Mouse (Mus musculus): ENCODE results near the gene Snrpd3. TPM values are rescaled to one million over a fixed set of nuclear protein-coding genes. Genes with fewer than 3 reads are reported as not detected.
"Not testable (repeated sequence)": the region's sequence is repeated elsewhere in the genome, so short reads cannot be mapped to it uniquely, and the experiment has no call there.

Snrpd3 gene
- polyA plus RNA-seq, 1 experiment from 2014 or later, result 70.2 TPM

DNA sequence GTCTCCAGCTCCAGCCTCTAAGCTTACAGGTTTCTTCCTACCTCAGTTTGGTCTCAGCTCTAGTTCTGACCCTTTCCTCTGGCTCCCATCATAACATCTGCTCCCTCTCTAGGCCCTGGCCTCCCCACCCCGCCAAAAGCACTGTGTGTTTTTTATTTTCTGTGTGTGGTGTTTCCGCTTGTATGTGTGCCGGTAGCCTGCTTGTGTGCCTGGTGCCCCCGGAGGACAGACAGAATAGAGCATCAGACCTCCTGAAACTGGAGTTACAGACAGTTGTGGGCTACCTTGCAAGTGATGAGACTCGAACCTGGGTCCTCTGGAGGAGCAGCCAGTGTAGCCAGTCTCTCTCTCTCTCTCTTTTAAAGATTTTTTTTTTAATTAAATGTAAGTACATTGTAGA lies 49.0 kb downstream of the Snrpd3 start:
- Histone ChIP-seq H3K36me3 (ENCODE audit: control insufficient read depth, insufficient read depth, low read length) (no peaks in the 10 kb centered on the region), H3K27me3 (ENCODE audit: control insufficient read depth, insufficient read depth, low read length) (no peaks in the 10 kb centered on the region), H3K4me3 (ENCODE audit: low read depth, low read length) (no peak overlapping the region), H3K4me2 (replicated peaks; ENCODE audit: low read depth) (no peak overlapping the region), H3K9me3 (ENCODE audit: control insufficient read depth, low read length) (no peaks in the 10 kb centered on the region), H3K27ac (replicated peaks) (no peak overlapping the region), H3K9ac (ENCODE audit: low read length) (no peak overlapping the region), H3K4me1 (replicated peaks; ENCODE audit: control insufficient read depth, insufficient read depth) (no peaks in the 10 kb centered on the region)
- 81% methylated on average over 5 of the region's 5 CpGs for WGBS
- DNase-seq (ENCODE audit: low spot score), result no peak
- TF ChIP-seq CTCF (IDR thresholded peaks at IDR 0.05; ENCODE audit: low read depth) (no peak), EP300 (optimal IDR thresholded peaks at IDR 0.05) (no peak)
- no peak for ATAC-seq (ENCODE audit: low FRiP score, low TSS enrichment)

DNA sequence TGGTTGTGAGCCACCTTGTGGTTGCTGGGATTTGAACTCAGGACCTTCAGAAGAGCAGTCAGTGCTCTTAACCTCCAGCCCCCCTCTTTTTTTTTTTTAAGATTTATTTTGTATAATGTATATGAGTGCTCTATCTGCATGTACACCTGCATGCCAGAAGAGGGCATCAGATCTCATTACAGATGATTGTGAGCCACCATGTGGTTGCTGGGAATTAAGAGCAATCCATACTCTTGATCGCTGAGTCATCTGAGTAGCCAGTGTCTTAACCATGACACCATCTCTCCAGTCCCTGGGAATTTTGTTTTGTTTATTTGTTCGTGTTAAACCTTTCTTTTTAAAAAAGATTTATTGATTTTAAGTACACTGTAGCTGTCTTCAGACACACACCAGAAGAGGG lies 49.4 kb downstream of the Snrpd3 start:
- ATAC-seq (ENCODE audit: low FRiP score, low TSS enrichment); H3K4me3 ChIP-seq (ENCODE audit: low read depth, low read length); H3K36me3 ChIP-seq (ENCODE audit: control insufficient read depth, insufficient read depth, low read length); H3K4me1 ChIP-seq (replicated peaks; ENCODE audit: control insufficient read depth, insufficient read depth); H3K27me3 ChIP-seq (ENCODE audit: control insufficient read depth, insufficient read depth, low read length); H3K4me2 ChIP-seq (replicated peaks; ENCODE audit: low read depth); H3K27ac ChIP-seq (replicated peaks); DNase-seq (ENCODE audit: low spot score); H3K9me3 ChIP-seq (ENCODE audit: control insufficient read depth, low read length); H3K9ac ChIP-seq (ENCODE audit: low read length): not testable (repeated sequence)
- whole genome bisulfite sequencing, result 76% methylated on average over 2 of the region's 2 CpGs
- TF ChIP-seq CTCF (IDR thresholded peaks at IDR 0.05; ENCODE audit: low read depth), result peak; percentile 36

DNA sequence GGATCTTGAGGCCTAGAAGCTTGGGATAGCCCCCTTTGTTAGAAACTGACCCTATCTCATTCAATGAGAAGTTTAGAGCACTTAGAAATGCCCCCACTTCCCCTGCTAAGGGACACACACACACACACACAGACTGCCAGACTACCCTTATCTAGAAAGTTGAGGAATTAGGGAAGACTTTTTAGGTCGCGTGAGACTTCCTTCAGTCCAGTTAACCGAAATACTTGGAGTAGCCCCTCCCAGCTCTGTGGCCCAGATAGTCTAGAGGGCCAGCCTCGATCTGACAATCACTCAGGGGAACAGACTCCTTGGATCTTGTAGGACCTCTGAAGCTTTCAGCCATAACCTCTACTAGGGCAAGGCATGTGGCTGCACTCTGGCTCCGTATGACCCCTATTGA lies 50.7 kb downstream of the Snrpd3 start:
- Histone ChIP-seq H3K4me1 (replicated peaks; ENCODE audit: control insufficient read depth, insufficient read depth) (no peaks in the 10 kb centered on the region), H3K27ac (replicated peaks) (no peak overlapping the region), H3K36me3 (ENCODE audit: control insufficient read depth, insufficient read depth, low read length) (no peaks in the 10 kb centered on the region), H3K9ac (ENCODE audit: low read length) (no peak overlapping the region), H3K4me2 (replicated peaks; ENCODE audit: low read depth) (no peak overlapping the region), H3K4me3 (ENCODE audit: low read depth, low read length) (no peak overlapping the region), H3K9me3 (ENCODE audit: control insufficient read depth, low read length) (no peaks in the 10 kb centered on the region), H3K27me3 (ENCODE audit: control insufficient read depth, insufficient read depth, low read length) (no peaks in the 10 kb centered on the region)
- ATAC-seq (ENCODE audit: low FRiP score, low TSS enrichment) (no peak), DNase-seq (ENCODE audit: low spot score) (no peak)
- 35% methylated on average over 5 of the region's 5 CpGs for WGBS
- no peak for TF ChIP-seq CTCF (IDR thresholded peaks at IDR 0.05; ENCODE audit: low read depth)
- no peak for TF ChIP-seq EP300 (optimal IDR thresholded peaks at IDR 0.05)

DNA sequence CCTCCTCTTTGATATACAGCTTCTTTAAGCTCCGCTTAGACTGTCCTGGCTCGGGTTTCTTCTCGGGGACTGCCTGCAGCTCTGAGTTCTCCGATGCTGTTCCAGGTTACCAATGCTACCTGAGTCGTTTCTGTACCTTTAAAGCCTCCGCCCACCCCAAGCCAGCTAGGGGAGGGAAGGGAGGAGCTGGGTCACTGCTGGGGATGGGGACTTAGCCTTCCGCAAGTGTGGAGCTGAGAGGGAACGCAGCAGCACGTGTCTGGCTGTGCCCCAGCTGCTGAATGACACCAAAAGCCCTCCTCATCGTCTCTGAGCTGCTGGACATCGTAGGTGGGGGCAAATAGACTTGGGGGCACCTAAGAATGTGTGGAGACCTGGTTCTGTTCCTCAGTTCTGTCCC lies 51.1 kb downstream of the Snrpd3 start:
- no peak overlapping the region for H3K9ac ChIP-seq (ENCODE audit: low read length)
- 11% methylated on average over 11 of the region's 11 CpGs for WGBS

DNA sequence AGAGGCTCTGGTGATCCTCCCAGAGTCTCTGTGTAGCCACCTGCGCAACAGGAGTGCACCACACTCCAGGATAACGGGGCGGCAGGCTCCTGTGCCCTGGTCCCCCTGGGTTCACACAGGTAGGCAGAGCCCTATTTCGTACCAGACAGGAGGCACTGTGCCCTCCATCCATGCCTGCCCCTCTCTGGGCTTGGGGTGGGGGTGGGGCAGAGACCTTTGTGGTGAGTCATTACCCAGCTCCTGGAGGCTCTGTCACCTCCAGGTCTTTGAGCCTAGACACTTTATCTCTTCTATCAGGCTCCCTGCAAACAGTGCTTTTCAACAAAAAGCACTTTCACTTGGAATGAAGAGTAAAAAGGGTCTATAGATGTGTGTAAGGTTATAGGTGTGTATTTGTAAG lies 51.5 kb downstream of the Snrpd3 start:
- Histone ChIP-seq H3K27ac (replicated peaks) (no peak overlapping the region), H3K9me3 (ENCODE audit: control insufficient read depth, low read length) (no peaks in the 10 kb centered on the region), H3K4me1 (replicated peaks; ENCODE audit: control insufficient read depth, insufficient read depth) (no peaks in the 10 kb centered on the region), H3K9ac (ENCODE audit: low read length) (no peak overlapping the region), H3K27me3 (ENCODE audit: control insufficient read depth, insufficient read depth, low read length) (no peaks in the 10 kb centered on the region), H3K4me3 (ENCODE audit: low read depth, low read length) (no peak overlapping the region), H3K36me3 (ENCODE audit: control insufficient read depth, insufficient read depth, low read length) (no peaks in the 10 kb centered on the region), H3K4me2 (replicated peaks; ENCODE audit: low read depth) (0 out of 2 replicates have a peak overlapping the region, but pooled peaks have one; percentile 5)
- peak; percentile 19; the same call in 1 of the 2 replicates for ATAC-seq (ENCODE audit: low FRiP score, low TSS enrichment)
- TF ChIP-seq EP300 (optimal IDR thresholded peaks at IDR 0.05) (no peak), CTCF (IDR thresholded peaks at IDR 0.05; ENCODE audit: low read depth) (no peak)
- DNase-seq (ENCODE audit: low spot score), result no peak
- 16% methylated on average over 4 of the region's 4 CpGs for WGBS

More for the DNA sequence above, 51.1 kb downstream of the Snrpd3 start:
- no peak for TF ChIP-seq CTCF (IDR thresholded peaks at IDR 0.05; ENCODE audit: low read depth)
- TF ChIP-seq EP300 (optimal IDR thresholded peaks at IDR 0.05), result no peak
- no peaks in the 10 kb centered on the region for H3K9me3 ChIP-seq (ENCODE audit: control insufficient read depth, low read length)
- no peaks in the 10 kb centered on the region for H3K36me3 ChIP-seq (ENCODE audit: control insufficient read depth, insufficient read depth, low read length)
- 0 out of 2 replicates have a peak overlapping the region, but pooled peaks have one; percentile 5 for H3K4me2 ChIP-seq (replicated peaks; ENCODE audit: low read depth)
- no peak overlapping the region for H3K4me3 ChIP-seq (ENCODE audit: low read depth, low read length)
- H3K27me3 ChIP-seq (ENCODE audit: control insufficient read depth, insufficient read depth, low read length), result no peaks in the 10 kb centered on the region
- no peaks in the 10 kb centered on the region for H3K4me1 ChIP-seq (replicated peaks; ENCODE audit: control insufficient read depth, insufficient read depth)
- no peak overlapping the region for H3K27ac ChIP-seq (replicated peaks)
- ATAC-seq (ENCODE audit: low FRiP score, low TSS enrichment), result no peak
- no peak for DNase-seq (ENCODE audit: low spot score)

DNA sequence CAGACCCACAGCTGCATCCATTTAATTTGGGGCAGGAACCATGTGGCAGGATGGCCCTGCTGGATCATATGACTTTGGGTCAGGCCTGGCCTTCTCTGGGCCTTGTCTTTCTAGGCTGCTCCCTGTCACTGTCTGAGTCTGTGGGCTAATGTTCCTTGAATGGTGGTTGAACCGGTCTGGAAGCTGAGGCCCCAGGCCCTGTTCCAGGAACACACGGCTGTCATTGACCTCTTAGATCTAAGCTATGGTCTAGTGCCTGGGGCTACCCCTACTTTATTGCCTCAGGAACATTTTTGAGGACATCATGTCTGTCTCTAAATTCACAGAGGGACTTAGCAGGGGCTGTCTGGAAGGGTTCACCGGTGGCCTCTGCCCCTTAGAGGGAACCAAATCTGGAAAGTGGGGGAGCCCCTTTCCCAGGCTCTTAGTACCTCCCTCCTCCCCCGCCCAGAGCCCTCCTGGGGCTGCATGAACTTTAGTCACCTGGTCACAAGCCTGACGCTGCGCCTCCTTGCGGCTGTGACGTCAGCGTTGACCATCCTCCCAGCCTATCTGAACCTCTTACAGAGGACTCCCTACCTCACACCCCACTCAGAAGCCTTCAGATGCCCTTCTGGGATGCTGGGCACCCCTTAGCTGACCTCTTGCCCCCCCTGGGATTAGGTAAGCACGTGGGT lies 53.8 kb downstream of the Snrpd3 start:
- Histone ChIP-seq H3K4me3 (ENCODE audit: low read depth, low read length) (no peak overlapping the region), H3K36me3 (ENCODE audit: control insufficient read depth, insufficient read depth, low read length) (no peaks in the 10 kb centered on the region), H3K9me3 (ENCODE audit: control insufficient read depth, low read length) (no peaks in the 10 kb centered on the region), H3K9ac (ENCODE audit: low read length) (no peak overlapping the region), H3K4me1 (replicated peaks; ENCODE audit: control insufficient read depth, insufficient read depth) (no peaks in the 10 kb centered on the region), H3K27ac (replicated peaks) (no peak overlapping the region), H3K27me3 (ENCODE audit: control insufficient read depth, insufficient read depth, low read length) (no peaks in the 10 kb centered on the region), H3K4me2 (replicated peaks; ENCODE audit: low read depth) (no peak overlapping the region)
- DNase-seq (ENCODE audit: low spot score) (no peak), ATAC-seq (ENCODE audit: low FRiP score, low TSS enrichment) (no peak)
- TF ChIP-seq CTCF (IDR thresholded peaks at IDR 0.05; ENCODE audit: low read depth), result no peak
- WGBS, result 34% methylated on average over 10 of the region's 10 CpGs
